Mouse (Mus musculus) liver, postnatal 0 days (tissue): ENCODE results near the gene Gpr4. TPM values are rescaled to one million over a fixed set of nuclear protein-coding genes. Genes with fewer than 3 reads are reported as not detected.

Source experiments
- ATAC-seq: fragments of 200-750 bp; cut with Nextera tagmentation; 2 replicates; pipeline ENCODE4 v1.8.0; 2017; ENCODE audit warnings: mild to moderate bottlenecking, moderate library complexity
- DNase-seq: peaks from one replicate; pipeline ENCODE4 v3.0.0-alpha.2; 2016
- H3K27ac ChIP-seq: fragments of 300-500 bp; sonication (generic); 2 replicates; pipeline ENCODE4 v1.5.1; 2014; ENCODE audit warnings: antibody characterized with exemption, moderate library complexity, mild to moderate bottlenecking, low read depth
- H3K27me3 ChIP-seq: fragments of 300-500 bp; sonication (generic); 2 replicates; pipeline ENCODE4 v1.6.1; 2014; ENCODE audit warnings: low read length, control low read depth, mixed read lengths; ENCODE audit not compliant: insufficient read depth
- H3K36me3 ChIP-seq: fragments of 300-500 bp; sonication (generic); replicated peaks from 2 replicates; pipeline ENCODE4 v1.6.1; 2014; ENCODE audit warnings: mild to moderate bottlenecking, control low read depth, low read length, moderate library complexity, mixed read lengths; ENCODE audit not compliant: insufficient read depth
- H3K4me1 ChIP-seq: fragments of 300-500 bp; sonication (generic); 2 replicates; pipeline ENCODE4 v1.6.1; 2014; ENCODE audit warnings: antibody characterized with exemption, mild to moderate bottlenecking, control low read depth; ENCODE audit not compliant: insufficient read depth
- H3K4me2 ChIP-seq: fragments of 300-500 bp; sonication (generic); 2 replicates; pipeline ENCODE4 v1.6.1; 2014; ENCODE audit warnings: low read depth, mild to moderate bottlenecking, low read length, moderate library complexity, mixed read lengths
- H3K4me3 ChIP-seq: fragments of 300-500 bp; sonication (generic); 2 replicates; pipeline ENCODE4 v1.5.1; 2014; ENCODE audit warnings: low read depth, low read length
- H3K9ac ChIP-seq: fragments of 300-500 bp; sonication (generic); replicated peaks from 2 replicates; pipeline ENCODE4 v1.6.1; 2014; ENCODE audit warnings: mild to moderate bottlenecking, moderate library complexity
- H3K9me3 ChIP-seq: fragments of 300-500 bp; sonication (generic); 2 replicates; pipeline ENCODE4 v1.6.1; 2016; ENCODE audit warnings: mild to moderate bottlenecking, control low read depth, low read length, mixed read lengths
- CTCF ChIP-seq: sonication (generic); IDR thresholded peaks from 2 replicates; pipeline ENCODE4 v1.5.1; 2016; ENCODE audit warnings: antibody characterized with exemption, low read depth
- EP300 ChIP-seq: IDR thresholded peaks from 2 replicates; pipeline ENCODE4 v1.6.1; 2016; ENCODE audit warnings: antibody characterized with exemption, low read depth, mild to moderate bottlenecking
- WGBS: fragments of 180-500 bp; shearing (Covaris S2); extraction: QIAGEN DNeasy Blood & Tissue Kit; methylation state at CpG from one replicate; pipeline ENCODE4 v1.1.7; 2014; ENCODE audit not compliant: insufficient replicate concordance; 5-methylcytosine and 5-hydroxymethylcytosine counted together
- polyA plus RNA-seq: library from polyadenylated mRNA; unstranded; fragments of >200 nt; fragmentation: Nextera tagmentation; extraction: Ambion mirVana; gene quantifications from 2 replicates; pipeline ENCODE4 v1.2.1, GENCODE M21; 2015

Gpr4 gene
- 0.74 and 0.83 TPM in 2 replicates for polyA plus RNA-seq

DNA sequence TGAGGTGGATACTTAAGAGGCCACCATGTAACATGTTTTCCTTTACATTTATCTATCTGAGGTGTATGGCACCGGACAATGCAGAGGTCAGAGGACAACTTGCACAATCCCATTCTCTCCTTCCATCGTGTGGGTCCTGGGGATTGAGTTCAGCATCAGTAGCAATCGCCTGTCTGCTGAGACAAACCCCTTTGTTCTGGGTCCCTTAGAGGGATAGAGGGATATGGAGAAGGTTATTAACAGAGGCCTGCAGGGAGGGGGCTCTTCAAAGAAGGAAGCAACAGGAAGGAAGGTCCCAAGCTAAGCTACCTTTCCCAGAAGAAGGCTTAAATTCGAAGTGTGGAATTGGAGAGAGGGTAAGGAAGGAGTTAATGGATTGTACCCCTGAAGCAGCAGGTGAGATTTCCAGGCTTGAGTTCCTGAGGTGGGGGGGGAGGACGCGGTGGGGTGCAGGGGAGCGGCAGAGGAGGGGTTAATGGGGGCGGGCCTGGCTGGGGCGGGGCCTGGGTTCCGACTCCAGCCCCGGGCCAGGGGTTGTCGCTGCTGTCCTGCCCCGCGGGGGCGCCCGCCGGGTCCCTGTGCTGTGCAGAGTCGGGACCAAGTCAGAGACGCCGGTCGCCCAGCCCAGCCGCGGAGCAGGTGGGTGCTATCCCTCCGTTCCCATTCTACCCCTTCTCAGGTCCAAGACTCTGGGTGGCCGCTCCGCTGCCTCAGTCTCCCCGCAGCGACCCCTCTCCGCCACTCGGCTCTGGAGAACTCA is at the start of gene Gpr4:
Gpr4 (plus strand) TSS at position 543 of the 760 bp plus-strand sequence.
- DNase-seq (peak; percentile 45), ATAC-seq (peak; percentile 47)
- no peak within 1 kb of the TSS for H3K27ac ChIP-seq
- H3K9me3 ChIP-seq: no peaks in the 10 kb centered on the region
- H3K9ac ChIP-seq: 0 out of 2 replicates have a peak within 1 kb of the TSS, but pooled peaks have one; percentile 26
- peaks cover 23% of the 10 kb centered on the region for H3K27me3 ChIP-seq
- 7% methylated on average over 16 of the region's 30 CpGs for WGBS
- H3K4me1 ChIP-seq: peaks cover 9% of the 10 kb centered on the region
- peak within 1 kb of the TSS; percentile 65 for H3K4me2 ChIP-seq
- TF ChIP-seq CTCF (no peak; the same call in 1 of the 2 replicates), EP300 (no peak)
- H3K36me3 ChIP-seq: no peaks in the 10 kb centered on the region
- peak within 1 kb of the TSS; percentile 39 for H3K4me3 ChIP-seq

DNA sequence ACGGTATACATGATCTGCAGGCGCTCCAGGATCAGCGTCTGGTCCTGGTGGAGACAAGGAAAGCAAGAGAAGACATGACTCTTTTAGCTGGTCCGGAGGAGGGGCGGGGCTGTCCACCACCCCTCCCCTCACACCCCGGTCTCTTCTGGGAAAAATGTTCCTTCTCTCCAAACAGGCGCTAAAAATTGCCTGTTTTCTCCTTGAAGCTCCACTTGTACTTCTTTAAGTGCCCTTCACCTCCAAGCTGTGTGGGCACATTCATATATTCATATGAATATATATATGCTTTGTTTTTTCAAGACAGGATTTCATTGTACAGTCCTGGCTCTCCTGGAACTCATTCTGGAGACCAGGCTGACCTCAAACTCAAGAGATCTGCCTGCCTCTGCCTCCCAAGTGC is 49.4 kb upstream of the Gpr4 start:
- Histone ChIP-seq H3K4me1 (peaks cover 26% of the 10 kb centered on the region), H3K9ac (no peak overlapping the region), H3K4me3 (no peak overlapping the region), H3K9me3 (peaks cover 3% of the 10 kb centered on the region; the same call in 1 of the 2 replicates), H3K27me3 (peaks cover 34% of the 10 kb centered on the region), H3K36me3 (no peaks in the 10 kb centered on the region), H3K4me2 (no peak overlapping the region), H3K27ac (no peak overlapping the region)
- no peak for ATAC-seq
- WGBS: 76% methylated on average over 7 of the region's 7 CpGs
- TF ChIP-seq CTCF (no peak), EP300 (no peak)
- no peak for DNase-seq

DNA sequence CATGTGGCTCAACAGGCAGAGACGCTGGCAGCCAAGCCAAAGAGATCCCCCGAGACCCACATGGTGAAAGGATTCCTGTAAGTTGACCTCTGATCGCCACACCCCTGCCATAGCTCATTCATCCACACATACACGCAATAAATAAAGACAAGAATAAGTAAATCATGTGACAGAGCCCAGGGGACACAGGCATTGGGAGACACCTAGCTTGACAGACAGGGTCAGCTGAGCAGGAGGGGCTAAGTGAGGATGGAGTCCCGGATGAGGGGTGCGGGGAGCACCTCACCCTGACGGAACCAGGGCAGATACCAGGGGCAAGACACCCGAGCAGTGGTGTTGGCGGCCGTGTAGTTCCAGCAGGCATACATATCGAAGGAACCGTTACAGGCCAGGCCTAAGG is 48.6 kb upstream of the Gpr4 start:
- H3K4me2 ChIP-seq: no peak overlapping the region
- H3K4me3 ChIP-seq: no peak overlapping the region
- H3K4me1 ChIP-seq: peaks cover 26% of the 10 kb centered on the region
- DNase-seq (no peak), ATAC-seq (no peak)
- no peak overlapping the region for H3K9ac ChIP-seq
- H3K27ac ChIP-seq: no peak overlapping the region
- H3K27me3 ChIP-seq: peaks cover 34% of the 10 kb centered on the region
- H3K36me3 ChIP-seq: no peaks in the 10 kb centered on the region
- H3K9me3 ChIP-seq: peaks cover 3% of the 10 kb centered on the region; the same call in 1 of the 2 replicates
- no peak for TF ChIP-seq CTCF
- TF ChIP-seq EP300: no peak
- 30% methylated on average over 12 of the region's 12 CpGs for WGBS

- peaks cover 3% of the 10 kb centered on the region; the same call in 1 of the 2 replicates for H3K9me3 ChIP-seq
- peaks cover 33% of the 10 kb centered on the region for H3K27me3 ChIP-seq
- H3K27ac ChIP-seq: no peak overlapping the region
- no peak overlapping the region for H3K4me3 ChIP-seq
- peak; percentile 34 for DNase-seq
- 2% methylated on average over 6 of the region's 6 CpGs for WGBS
- no peak overlapping the region for H3K9ac ChIP-seq
- H3K4me1 ChIP-seq: peaks cover 26% of the 10 kb centered on the region
- TF ChIP-seq EP300 (no peak), CTCF (no peak)
- no peak for ATAC-seq
- peak overlapping the region; percentile 39; the same call in 1 of the 2 replicates for H3K4me2 ChIP-seq
- H3K36me3 ChIP-seq: no peaks in the 10 kb centered on the region
Measured at GRCm38 (mm10) chr7:19164189-19164588, 48.1 kb upstream of the Gpr4 start.

GRCm38 (mm10) chr7:19164978-19165377 is 47.4 kb upstream of the Gpr4 start:
- Histone ChIP-seq H3K36me3 (no peaks in the 10 kb centered on the region), H3K27ac (no peak overlapping the region), H3K27me3 (peaks cover 27% of the 10 kb centered on the region), H3K9me3 (peaks cover 3% of the 10 kb centered on the region; the same call in 1 of the 2 replicates), H3K4me3 (no peak overlapping the region), H3K4me1 (peaks cover 23% of the 10 kb centered on the region), H3K9ac (no peak overlapping the region), H3K4me2 (peak overlapping the region; percentile 39)
- ATAC-seq (no peak), DNase-seq (peak; percentile 62)
- TF ChIP-seq CTCF: no peak
- TF ChIP-seq EP300: no peak
- 3% methylated on average over 13 of the region's 13 CpGs for WGBS

DNA sequence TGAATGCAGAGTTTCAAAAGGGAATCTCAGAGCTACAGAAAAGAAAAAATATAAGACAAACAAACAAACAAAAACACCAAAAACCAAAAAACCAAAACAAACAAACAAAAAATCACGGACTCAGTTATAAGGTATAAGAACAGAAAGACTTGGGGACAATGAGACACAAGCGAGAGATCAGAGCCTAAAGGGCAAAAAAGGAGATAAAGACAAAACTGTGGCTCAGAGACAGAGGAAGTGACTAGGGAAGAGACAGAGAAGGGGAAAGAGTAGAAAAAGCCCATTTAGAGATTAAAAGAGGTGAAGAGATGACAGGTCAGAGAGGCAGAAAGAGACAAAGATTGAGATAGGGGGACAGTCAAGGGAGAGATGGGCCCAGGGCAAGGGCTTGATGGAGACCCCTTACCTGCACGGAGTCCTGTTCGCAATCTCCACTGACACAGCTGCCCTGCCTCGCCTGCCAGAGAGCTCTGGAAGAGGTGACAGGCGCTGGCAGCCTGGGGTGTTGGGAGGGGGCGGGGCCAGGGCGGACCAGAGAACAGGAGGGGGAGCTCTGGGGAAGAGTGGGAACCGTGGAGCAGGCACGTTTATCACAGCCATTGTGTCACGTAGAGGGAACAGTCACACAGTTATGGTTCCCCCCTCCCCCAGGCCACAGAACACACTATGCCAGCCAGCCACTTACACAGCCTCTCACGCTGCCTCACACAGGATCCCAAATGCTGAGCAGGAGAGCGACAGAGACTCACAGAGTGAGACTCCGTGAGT is 46.5 kb upstream of the Gpr4 start, which contains the start of gene Gipr:
Gipr (minus strand) TSS at position 472 of the 768 bp plus-strand sequence.
- Histone ChIP-seq H3K27me3 (peaks cover 18% of the 10 kb centered on the region), H3K36me3 (no peaks in the 10 kb centered on the region), H3K27ac (no peak within 1 kb of the TSS), H3K9ac (no peak within 1 kb of the TSS), H3K4me2 (peak within 1 kb of the TSS; percentile 39), H3K4me1 (peaks cover 15% of the 10 kb centered on the region), H3K9me3 (peaks cover 3% of the 10 kb centered on the region; the same call in 1 of the 2 replicates), H3K4me3 (no peak within 1 kb of the TSS)
- DNase-seq (peak; percentile 38), ATAC-seq (peak; percentile 48; the same call in 1 of the 2 replicates)
- WGBS: 8% methylated on average over 14 of the region's 14 CpGs
- no peak for TF ChIP-seq CTCF
- no peak for TF ChIP-seq EP300
